Mouse (Mus musculus) frontal cortex, postnatal 10 days (tissue): ENCODE results near the gene 4932438H23Rik.

ENCODE experiments used
- DNase-seq, 2 experiments: peaks; one replicate each; pipeline ENCODE4 v3.0.0; 2022; ENCODE audit warnings: low spot score in 2 of 2, mixed read lengths in 1 of 2

Gene 4932438H23Rik

DNA sequence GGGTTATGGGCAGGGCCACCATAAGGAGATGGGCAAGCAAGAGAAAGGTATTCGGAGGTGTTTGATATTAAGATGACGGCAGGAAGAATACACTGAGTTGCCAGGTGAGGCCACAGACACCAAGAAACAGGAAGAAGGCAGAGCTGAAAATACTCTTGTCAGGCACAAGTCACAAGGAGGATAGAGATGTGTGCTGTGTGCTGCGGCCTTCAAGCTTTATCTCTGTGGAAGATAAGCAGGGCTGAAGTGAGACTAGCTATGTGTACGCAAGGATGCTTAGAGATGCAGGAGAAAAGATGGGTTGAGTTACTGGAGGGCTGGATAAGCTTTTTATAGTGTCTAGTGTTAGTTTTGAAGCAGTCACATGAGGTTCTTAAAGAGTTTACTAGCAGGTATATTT lies 37.7 kb downstream of the 4932438H23Rik start:
- DNase-seq: no peak

DNA sequence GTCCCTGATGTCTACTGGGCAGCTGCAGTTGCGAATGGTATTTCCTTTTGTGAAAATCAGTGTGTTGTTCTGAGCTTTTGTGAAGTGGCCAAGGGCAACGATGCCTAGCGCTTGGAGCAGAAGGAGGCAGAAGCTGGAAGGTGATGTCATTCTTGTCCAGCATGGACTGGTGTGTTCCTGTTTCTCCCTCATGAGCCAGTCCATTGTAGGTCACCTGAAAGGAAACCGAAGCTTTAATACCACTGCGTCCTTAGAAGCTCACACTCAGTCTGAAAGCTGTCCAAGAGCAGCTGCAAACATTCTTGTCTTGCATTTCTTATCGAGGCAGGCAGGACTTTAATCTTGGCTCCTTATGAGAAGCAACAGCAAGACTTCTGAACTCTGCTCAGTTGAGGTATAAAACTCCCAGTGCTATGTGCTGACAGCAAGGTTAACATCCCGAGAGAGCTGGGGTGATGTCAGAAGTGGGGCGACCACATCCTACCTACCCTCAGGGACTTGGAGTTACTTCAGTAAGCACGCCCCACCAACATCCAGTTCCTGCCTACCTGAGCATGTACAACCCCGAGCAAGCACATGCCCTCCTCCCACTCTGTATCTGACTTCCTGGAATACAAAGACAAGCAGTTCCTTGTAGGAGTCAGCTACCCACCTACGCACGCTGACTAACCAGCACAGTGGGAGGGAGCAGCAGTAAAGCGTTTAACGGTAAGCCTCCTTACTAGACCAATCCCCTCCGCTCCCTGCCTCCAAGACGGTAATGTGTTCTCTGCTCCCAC lies 38.7 kb downstream of the 4932438H23Rik start:
- DNase-seq: peak in 1 of 2 experiments; percentile 31

DNA sequence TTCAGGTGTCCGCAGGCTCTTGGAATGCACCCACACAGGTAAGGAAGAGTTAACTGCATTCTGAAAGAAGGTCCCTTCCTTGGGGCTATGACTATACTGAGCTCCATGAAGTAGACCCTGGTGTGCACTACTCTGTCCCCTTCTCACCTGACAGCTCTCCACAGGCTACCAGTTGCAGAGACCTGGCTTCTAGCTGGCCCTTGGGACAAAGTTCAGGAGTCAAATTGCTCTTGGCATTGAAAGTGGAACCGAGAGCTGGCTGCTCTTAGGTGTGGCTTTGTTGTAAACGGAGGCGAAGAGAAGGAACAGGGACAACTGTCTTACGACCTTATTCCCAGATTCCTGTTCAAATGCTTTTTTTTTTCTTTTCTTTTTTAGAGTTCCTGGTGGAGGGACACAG lies 39.8 kb downstream of the 4932438H23Rik start:
- DNase-seq: no peak

DNA sequence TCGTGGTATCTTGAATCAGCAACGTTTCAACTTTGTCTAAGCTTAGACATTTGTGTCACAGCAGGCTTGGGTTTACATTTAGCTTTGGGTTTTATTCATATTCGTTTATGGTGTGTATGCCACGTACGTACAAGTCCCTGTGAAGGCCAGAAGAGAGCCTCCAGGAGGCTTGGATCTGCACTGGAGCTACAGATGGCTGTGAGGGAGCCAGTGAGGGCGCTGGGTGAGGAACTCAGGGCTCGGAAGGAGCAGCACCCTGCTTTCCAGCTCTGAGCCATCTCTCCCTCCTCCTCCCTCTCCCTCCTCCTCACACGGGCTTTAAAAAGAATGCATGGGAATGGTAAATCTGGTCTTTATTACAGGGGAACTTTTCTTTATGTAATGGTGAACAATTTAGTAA lies 41.3 kb downstream of the 4932438H23Rik start:
- no peak for DNase-seq

DNA sequence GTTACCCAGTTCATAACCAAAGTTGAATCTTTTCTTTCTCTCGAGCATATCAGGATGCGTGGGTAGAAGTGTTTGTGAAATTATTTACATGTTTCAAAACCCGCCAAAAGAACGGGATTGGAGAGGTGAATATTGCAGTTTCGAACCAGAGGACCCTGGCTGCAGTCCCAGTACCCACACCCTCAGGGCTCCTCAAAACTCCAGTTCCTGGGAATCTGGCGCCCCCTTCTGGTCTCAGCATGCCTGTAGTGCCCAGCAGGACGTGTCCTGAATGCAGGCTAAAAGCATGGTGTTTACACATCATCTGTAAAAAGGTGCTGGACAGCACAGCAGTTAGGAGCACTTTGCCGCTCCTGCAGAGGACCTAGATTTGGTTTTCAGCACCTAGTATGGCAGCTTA lies 49.4 kb downstream of the 4932438H23Rik start:
- DNase-seq: peak; percentile 14 to 30

DNA sequence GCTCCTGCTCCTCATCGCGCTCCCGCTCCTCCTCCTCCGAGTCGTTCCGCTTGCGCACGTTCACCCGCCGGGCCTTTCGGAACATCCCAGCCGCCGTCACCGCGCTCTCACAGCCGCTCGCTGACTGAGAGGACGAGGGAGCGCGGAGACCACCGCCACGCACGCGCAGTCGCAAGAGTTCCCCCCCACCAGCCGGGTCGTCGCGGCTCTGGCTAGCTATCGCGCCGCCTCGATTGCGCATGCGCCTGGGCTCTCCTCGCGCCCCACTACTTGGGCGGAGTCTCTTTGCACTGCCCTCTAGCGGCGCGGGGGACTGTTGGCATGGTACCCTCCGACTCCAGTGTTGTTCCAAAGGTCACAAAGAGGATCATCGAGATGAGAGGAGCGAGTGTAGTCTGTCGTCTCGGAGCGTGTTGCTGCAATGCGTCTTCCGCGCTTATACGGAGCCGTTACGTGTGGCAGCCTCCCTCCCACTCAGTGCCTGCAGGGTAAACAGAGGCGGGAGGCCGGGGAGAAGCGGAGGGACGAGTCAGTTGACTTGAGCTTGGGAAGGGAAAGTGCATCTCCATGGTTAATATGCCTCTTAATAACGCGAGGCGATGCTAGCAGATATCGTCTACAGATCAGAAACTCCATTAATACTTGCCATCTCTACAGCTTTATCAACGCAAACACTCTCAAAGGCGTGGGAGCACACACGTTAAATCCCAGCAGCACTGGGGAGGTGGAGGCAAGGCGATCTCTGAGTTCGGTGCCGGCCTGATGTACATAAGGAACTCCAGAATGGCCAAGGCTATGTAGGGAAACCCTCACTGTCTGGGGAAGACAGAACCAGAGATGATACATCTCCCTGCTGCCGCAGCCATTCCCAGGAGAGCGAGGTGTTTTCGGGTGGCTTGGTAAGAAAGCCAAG lies 50.4 kb downstream of the 4932438H23Rik start, which contains the start of gene Paxbp1:
Gene Paxbp1, minus strand, starts transcription at position 274 of the 913 bp plus-strand sequence.
- peak; percentile 96 to 99 for DNase-seq

DNA sequence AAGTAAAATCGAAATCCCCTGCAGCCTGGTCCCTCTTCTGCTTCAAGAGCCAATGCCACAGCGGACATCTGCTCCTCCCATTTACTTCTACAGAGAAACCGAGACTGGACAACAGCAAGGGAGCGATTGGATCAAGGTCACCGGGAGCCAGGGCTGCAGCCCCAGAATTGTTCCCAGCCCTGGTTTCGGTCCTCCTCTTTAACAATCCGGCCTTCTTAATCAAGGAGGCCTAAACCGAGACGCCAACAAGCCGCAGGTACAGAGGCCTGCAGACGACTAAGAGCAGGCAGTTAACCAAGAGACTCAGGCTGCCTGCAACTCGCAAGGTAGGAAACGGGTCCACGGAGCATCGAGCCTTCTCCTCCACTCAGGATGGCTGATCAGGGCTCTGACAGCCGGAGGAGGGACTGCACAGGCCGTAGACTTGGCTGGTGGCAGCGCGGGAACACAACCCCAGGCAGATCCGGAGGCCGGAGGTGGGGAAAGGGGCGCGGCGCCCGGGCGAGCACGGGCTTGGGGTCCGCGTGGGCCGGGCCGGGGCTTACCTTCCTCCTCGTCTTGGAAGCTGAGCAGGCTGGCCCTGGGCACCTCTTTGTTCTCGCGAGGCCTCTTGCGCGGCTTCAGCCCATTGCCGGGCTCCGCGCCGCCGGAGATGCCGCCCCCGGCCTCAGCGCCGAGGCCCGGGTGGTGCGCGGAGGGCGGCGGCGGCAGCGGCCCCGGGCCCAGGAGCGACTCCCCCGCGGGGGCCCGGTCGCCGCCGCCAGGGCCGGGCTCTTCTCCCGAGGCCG lies 51.3 kb downstream of the 4932438H23Rik start:
- DNase-seq: peak; percentile 48 to 56

DNA sequence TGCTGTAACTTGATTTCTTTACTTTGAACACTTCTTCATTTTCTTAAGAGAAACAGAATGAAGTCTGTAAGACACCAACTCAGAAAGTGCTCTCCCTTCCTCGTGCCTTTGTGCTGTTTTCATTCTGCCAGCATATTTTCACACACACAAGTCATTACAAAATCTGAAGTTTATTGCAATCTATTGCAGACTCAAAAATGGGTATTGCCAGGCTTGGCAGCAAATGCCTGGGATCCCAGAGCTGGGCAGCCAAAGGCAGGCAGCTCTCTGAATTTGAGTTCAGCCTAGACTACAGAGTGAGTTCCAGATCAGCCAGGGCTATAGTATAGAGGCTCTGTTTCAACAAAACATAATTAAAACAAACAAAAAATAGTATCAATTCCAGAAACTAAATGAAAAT lies 52.3 kb downstream of the 4932438H23Rik start:
- no peak for DNase-seq

DNA sequence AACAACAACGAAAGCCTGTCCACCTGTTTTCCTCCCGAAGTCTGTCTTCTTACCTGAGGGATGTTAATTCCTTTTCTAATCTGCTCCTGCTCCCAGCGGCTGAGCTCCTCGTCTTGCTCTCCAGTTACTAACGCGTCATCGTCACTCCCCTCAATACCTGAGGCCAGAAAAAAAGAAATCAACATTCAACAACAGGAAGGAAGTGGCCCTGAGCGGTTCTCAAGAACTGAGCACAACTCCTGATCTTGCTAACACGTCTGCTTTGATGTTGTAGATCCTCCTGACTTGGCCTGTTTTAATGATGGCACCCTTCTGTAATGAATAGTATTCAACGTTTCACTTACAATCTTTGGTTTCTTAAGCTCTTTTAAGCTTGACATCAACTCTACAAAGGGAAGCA lies 59.1 kb downstream of the 4932438H23Rik start:
- no peak for DNase-seq

DNA sequence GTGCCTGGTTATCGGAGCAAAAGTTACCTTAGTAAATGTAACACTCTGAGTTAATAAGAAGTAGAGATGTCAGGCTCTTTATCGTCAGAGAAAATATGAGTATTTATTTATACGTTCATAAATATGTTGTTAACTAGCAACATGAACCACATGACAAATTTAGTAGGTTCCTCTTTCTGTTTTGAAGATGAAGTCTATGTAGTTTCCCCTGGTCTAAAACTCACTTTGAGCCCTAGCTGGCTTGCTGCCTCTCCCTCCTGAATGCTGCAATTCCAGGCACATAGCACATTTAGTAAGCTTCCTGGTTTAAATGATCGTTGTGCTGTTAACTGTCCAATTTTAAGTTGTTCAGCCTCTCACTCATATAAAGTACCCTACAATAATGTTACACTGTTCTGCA lies 64.2 kb downstream of the 4932438H23Rik start:
- no peak for DNase-seq

DNA sequence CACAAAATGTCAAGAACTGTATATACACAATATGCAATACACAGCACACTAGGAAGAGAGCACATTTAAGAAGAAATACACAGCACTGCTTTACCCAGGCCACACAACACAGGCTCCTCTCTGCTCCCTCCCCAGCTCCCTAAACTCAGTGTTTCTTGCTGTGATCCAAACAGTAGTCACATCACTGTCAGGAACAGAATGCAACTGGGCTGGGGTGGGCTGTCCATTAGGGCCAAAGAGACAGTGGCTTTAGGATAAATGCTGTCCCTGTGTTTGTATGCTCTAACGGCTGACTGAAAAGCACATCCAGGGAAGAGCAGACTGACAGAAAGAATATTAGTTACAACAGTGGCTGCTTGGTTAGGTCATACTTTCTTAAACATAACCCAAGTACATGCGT lies 65.0 kb downstream of the 4932438H23Rik start:
- DNase-seq: no peak

DNA sequence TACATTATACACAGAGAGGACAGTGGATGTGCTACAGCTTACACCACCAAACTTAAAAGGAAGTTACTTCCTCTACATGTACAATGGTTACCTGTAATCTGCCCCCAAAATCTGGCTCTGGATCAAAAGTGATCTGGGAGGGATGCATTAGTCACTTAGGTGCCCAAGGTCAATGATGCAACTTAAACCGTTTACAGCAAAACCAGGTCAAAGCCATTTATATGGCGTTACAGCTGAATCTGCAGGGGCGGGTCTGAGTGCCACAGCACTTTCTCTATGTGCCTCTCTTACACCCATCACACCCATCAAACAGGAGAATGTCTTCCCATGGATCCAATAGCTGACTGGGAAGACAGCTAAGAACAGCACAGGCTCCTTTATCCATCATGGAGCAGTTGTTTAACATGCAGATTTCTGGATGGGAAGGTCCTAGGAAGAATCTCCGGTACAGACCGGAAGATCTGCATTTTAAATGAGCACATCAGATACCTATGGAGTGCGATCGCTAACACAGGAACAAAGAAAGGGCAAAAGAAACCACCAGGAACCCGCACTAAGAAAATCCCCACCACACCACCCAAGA lies 65.7 kb downstream of the 4932438H23Rik start:
- no peak for DNase-seq

DNA sequence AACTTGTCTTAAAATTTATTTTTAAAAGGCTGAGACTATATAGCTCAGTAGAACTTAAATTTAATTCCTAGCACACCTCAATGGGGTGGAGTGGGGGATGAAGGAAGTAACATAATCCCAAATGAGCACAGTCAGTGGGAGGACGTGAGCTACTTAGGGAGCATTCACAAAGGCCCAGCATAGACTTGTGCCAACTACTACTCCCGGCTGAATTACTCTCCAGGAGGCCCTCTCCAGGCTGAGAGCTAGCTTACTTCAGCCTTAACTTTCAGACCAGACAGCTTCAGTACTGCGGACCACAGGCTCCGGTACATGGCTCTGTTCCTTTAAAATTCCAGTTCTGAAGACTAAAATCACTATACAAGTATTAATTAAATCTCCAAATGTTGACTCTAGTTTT lies 68.6 kb downstream of the 4932438H23Rik start:
- DNase-seq: no peak

DNA sequence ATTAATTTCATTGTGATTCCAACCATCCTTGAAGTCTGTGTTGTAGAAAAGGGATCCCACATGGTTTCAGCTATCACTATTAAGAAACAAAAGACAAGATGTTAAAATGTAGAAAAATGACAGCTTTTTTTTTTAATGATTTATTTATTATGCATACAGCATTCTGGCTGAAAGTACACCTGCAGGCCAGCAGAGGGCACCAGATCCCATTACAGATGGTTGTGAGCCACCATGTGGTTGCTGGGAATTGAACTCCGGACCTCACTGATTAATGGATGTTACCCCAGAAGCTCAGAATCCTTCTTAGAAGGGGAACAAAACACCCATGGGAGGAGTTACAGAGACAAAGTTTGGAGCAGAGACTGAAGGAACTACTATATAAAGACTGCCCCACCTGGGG lies 71.5 kb downstream of the 4932438H23Rik start:
- no peak for DNase-seq

DNA sequence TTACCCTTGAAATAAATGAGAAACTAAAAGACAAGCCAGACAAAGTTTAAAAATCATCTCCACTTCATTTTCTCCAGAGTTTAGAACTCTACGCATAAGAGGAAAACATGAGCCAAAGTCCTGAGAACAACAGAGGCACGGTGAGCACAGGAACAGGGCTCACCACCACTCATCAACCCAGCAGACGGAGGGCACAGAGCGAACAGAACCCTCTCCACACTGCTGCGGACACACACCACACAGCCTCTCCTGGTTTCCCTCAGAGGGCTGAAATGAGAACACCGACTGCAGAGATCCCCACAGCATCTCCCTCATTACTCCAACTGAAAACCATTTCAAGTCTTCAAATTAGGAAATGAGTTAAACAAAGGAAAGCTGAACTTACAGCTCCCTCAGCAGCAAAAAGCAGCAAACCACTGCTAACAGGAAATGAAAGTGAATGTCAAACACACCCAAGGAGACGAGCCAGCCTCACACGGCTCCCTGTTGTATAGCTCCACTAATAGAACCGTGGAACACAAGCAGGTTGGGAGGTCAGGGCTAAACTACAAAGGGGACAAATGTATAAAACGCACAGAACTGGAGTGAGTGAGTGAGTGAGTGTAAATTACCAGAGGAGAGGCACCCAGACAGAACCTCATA lies 74.0 kb downstream of the 4932438H23Rik start:
- no peak for DNase-seq

DNA sequence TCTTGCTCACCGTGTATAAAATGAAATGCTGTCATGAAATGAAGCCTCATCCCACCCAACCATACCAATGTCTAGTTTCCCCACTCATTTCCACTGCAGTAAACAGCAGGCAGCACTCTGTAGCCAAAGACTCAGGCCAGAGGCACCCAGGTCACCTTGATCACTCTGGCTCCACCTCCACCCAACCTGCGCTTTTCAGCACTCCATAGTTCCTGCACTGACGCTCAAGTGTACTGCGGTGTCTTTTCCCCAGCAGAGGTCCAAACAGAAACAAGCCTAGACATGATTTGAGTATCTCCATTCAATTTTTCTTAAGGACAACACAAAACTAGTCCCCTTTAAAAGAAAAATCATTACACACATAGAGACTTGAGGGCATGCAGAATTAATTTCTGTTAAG lies 75.4 kb downstream of the 4932438H23Rik start:
- no peak for DNase-seq

DNA sequence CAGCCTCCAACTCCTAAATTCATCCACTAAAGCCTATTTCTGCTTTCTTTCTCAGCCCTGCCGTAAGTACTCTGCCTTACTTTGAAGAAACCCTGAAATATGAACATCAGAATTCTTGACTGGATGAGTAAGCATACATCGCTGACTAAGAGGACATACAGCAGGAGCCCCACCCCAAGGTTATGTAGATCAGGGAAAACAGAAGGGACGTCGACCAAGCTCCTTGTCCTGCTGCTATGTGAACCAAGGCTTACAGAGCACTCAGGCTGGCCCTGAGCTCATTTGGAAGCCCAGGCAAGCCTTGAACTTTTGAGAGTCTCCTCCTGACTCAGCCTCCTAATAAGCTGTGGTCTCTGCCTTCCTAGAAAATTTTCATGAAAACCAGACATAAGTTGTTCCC lies 79.2 kb downstream of the 4932438H23Rik start:
- DNase-seq: no peak

DNA sequence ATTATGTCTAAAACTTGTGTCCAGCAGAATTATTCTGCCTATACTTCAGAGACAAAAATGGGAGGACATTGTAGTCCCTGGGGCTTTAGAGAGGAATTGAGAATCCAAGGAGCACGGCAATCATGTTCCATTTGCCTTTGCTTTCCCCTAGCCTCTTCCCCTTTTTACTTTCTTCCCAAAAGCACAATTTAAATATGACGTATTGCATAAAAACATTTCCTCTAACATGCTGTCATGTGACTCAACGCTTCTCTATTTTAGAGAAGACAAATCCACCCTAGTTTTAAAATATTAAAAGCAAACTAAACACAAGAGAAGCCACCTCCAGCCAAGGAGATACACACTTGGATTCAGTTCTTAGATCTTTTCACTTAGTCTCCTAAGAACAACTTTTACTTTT lies 83.1 kb downstream of the 4932438H23Rik start:
- DNase-seq: no peak

DNA sequence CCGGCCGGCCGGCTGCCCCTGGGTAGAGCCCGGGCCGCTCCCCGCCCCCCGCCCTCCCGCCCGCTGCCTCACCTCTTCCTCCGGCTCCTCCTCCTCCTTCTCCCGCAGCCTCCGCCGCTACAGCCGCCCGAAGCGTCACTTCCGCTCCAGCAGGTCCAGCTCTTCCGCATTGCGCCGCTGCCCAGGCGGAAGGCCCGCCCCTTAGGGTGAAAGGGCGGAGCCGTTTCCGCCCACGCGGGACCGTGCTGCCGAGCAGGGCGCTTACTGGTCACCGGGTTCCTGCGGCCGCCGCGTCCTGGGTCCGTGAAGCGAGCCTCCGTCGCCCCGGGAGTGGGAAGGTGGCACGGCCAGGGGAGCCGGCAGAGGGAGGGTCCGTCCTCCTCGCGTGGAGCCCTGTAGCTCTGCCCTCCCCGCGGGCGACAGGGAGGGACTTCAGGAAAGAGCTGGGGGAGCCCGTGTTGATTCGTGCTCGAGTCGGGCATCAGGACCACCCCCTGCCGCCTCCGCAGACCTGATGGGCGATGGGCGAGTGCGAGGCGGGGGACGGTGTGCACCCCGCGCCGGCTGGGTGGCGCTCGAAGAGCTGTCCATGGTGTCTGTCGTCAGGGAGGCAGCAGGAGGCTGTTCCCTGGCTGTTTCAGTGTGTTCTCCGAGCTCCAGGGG lies 83.8 kb downstream of the 4932438H23Rik start, which contains the start of gene Synj1:
Gene Synj1, minus strand, starts transcription at position 288 of the 663 bp plus-strand sequence.
- DNase-seq: peak; percentile 89 to 91

DNA sequence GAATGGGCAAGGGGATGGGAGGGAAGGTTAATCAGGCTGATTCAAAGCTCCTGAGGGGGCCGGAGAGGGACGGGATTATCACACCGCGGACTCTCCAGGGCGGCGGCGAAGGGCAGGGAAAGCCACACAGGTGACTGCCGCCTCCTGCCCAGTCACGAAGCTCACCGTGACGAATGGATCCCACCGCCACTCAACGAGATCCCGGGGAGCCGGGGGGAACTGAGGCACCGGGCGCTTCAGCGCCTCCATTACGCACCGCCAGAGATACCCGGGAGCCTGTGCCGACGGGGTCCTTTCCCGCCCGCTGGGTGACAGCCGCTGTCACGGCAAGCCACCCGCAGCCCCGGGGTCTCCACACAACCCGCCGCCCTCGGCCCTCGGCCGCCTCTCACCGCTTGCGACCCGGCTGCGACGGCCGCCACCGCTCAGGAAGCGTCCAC lies 84.3 kb downstream of the 4932438H23Rik start:
- no peak for DNase-seq
